Mouse (Mus musculus) urinary bladder, postnatal 10 days (tissue): Measurements from ENCODE around the gene Il11.

ENCODE experiments used
- DNase-seq: peaks from one replicate; pipeline ENCODE4 v3.0.0; 2022; ENCODE audit warnings: low spot score

The Il11 gene

GRCm38 (mm10) chr7:4788499-4789435 is 6.1 kb upstream of the Il11 start:
- DNase-seq = no peak

DNA sequence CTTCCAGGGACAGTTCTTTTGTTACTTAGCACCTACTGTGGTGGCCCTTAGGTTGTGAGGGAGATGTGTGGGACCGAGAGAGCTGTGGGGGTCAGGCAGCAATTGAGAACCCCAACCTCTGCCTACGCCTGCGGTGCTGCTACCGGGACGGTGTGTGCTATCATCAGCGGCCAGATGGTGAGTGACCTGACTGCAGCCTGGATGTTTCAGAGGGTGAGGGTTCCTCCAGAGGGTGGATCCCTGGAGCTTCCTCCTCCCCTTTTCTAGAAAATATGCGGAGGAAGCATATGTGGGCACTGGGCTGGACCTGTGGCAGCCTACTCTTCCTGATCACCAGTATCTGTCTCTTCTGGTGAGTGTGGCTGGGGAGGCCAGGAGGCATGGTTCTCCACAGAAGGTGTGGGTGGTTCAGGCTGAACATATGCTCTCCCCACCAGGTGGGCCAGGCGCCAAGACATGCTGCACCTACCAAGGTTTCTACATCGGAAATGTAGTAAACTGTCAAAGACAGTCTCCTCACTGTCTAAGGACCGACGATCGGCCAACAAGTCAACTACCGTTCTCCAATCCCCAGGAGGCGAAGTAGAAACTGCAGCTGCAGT is 1.1 kb upstream of the Il11 start:
- DNase-seq = no peak

- DNase-seq = no peak
These were observed 529 bp downstream of the Il11 start for GRCm38 (mm10) chr7:4782130-4782529.

- no peak for DNase-seq
These were observed 2.7 kb downstream of the Il11 start for GRCm38 (mm10) chr7:4779921-4780320.

DNA sequence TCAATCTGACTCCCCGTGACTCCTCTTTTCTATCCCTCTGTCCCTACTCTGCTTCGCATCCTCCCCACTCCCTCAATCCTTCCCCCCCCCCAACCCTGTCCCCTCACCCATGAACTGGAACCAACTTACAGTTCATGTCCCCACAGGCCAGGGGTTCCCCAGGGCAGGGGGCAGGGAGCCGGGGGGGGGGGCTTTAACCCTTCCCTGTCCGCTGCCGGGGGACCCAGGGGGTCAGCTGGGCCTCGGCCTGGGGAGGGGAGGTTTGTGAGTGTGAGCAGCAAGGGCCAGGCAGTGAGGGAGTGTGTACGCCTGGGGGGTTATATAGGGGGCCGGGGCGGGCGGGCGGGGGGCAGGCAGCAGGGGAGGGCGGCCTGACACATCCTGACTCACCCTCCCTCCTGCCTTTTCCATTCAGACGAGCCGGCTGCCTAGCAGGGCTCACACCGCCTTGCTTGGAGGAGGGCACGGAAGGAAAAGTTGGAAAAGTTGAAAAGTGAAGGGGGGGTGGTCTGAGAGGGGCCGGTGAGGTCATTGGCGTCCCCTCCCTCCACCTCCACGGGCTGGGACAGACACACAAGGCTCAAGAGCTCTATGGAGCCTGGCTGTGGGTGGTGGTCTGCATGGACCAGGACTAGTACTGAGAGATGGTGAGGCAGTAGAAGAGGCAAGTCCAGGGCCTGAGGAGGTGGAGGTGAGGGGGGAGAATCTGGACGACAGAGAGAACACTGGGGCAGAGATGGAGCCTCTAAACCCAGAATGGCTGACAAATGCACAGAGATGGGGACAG is 4.6 kb downstream of the Il11 start:
- no peak for DNase-seq

DNA sequence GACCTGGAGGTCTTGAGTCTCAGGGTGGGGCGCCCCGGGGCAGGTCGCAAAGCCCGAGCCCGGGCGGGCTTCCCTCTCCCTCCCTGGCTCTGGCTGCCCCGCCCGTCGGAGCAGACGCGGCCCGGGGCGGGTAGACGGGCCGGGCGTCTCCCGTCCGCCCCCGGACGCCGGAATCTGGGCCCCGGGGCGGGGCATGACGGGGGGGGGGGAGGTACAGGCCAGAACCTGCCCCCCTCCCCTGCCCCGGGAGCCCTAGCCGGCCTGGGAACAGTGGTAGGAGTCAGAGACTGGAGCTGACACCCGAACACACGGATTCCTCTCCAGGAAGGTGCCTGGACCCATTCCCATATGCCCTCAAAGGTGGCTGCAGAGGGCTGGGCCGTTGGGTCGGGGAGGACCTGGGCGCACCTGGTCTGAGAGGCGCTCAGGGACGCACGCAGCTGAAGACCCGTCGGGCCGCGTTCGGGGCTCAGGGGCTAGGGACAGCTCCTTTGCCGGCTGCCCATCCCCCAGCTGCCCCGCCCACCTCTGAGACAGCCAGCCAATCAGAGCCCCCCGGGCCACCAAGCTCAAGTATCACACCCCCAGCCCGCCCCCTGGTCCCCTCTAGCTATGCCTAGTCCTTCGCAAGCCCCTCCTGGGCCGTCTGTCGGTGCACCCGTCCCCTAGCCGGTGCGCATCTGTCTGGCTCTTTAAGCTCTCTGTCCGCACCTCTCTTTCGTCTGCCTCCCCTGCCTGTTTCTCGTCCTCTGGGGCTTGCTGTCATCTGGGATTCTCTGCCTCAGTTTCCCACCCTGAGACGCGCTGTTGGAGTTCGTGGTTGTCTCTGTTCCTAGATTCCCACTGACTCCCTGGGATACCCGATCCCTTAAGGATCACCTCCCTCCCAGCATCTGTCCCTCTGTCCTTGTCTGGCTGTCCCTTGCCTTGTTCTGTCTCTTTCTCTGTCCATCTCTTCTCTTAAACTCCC is 5.5 kb downstream of the Il11 start:
- DNase-seq = no peak

- no peak for DNase-seq
These were observed 6.5 kb downstream of the Il11 start for GRCm38 (mm10) chr7:4776131-4776530.

DNA sequence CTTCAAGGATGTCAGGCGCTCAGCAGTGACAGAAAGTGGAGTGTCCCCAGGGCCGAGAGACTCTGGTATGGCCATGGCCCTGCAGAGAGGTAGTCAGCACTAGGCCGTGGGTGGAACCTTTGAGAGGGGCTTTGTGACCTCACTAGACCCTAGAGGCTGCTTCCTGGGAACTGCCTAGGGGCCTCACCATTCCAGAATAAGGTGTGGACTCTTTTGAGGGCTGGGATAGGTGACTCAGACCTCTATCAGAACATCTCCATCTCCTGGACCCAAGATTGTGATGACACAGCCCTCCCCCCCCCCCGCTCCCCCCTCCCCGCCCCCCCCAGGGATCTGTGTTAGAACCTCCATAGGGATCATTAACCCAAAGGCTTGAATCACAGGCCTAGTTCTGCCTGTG is 11.5 kb downstream of the Il11 start, which contains the start of gene Fam71e2:
Gene Fam71e2 (minus strand): TSS at position 101 of the 400 bp plus-strand sequence.
- no peak for DNase-seq

- DNase-seq = no peak
These were observed 17.5 kb downstream of the Il11 start for GRCm38 (mm10) chr7:4764946-4765710.

- no peak for DNase-seq
These were observed 23.0 kb downstream of the Il11 start for GRCm38 (mm10) chr7:4759670-4760069.

GRCm38 (mm10) chr7:4752821-4753570 is 29.7 kb downstream of the Il11 start, which contains the start of gene Cox6b2:
Cox6b2 (minus strand) TSS chr7:4753094.
- DNase-seq = no peak

GRCm38 (mm10) chr7:4751971-4752820 is 30.5 kb downstream of the Il11 start:
- DNase-seq = no peak

DNA sequence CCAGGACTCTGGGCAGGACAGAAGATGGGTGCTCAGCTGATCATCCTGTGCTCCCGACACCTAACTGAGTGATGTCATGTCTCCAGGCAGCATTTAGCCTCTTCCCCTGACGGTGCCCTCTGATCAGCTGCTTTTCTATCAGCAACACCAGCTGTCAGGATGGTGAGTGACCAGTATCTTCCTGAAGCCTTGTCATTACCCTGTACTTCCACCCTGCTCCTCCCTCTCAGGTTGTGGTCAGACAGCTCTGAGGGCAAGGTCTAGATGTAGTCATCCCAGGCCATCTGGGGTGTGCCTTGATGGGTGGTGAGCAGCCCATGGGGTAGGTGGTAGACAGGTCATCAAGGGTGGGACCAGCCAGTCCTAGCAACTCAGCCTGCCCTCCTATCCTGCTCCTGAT is 33.5 kb downstream of the Il11 start:
- no peak for DNase-seq

DNA sequence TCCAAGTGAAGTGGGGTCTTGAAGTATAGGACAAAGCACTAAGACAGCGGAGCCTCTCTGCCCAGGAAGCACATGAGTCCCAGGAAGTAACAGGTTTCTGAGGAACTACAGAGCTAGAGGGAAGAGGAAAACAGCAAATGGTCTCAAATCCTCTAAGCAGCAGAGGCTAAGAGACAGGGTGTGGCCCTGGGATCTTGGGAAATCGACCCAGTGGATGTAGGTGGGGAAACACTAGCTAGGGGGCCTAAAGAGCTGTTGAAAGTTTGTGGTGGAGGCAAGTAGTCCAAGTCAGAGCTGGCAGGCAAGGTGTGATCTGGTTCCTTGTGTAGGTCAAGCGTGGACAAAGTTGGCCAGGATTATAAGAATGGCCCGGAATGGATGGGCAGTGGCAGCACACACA is 34.3 kb downstream of the Il11 start:
- DNase-seq = no peak

DNA sequence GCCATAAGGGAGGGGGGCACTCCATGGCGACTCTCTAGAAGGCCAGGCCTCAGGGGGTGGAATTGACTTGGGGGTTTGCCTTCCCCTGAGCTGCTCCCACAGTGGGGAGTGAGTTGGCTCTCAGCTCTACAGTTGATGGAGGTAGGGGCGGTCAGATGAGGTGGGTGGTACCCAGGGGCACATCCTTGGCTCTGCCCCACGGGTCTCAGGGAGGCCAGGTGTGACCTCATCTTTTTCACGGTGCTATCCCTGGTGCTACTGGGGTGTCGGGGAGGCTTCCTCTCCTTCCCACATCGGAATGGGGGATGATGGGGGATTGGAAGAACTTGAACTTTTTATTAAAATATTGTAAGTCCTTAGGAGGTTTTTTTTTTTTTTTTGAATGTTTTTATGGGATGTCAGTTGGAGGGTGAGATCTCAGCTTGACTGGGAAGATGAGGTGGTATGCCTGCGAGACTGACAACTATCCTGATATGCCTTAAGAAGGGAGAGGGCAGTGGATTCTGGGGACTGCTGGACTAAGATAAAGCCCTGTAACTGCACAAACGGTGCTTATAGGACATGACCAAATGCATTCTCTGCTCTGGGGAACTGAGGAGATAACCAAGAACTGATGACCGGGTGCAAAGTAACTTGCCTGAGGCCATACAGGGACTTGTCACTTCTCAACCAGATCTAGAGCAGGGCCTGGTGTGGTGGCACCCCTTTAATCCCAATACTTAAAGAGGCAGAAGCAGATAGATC is 35.3 kb downstream of the Il11 start:
- no peak for DNase-seq

DNA sequence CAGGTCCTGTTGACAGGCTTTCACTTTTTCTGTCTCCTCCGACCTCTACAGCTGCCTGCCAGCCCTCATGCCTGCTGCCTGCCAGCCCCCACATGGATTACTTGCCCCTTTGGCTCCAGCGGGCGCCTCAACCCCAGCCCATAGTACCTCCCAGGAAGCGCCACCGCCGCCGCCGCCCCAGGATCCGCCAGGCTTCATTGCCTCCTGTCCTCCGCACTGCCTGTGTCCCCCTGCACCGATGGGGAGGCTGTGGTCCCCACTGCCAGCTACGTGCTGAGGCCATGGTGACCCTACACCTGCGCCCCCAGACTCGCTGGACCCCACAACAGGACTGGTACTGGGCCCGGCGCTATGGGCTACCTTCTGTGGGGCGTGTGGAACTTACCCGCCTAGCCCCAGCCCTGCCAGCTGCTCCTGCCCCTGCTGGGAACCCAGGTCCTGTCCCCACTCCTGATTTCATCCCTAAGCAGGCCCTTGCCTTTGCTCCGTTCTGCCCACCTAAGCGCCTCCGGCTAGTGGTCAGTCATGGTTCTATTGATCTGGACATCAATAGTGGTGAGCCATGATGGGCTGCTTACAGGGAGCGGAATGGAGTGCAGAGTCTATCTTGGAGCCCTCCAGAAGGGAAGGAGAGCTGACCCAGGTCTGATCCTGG is 36.2 kb downstream of the Il11 start:
- DNase-seq = no peak

GRCm38 (mm10) chr7:4744886-4745285 is 37.8 kb downstream of the Il11 start:
- DNase-seq = no peak

GRCm38 (mm10) chr7:4743354-4743753 is 39.3 kb downstream of the Il11 start:
- no peak for DNase-seq
